20 mouse cellular contexts compared by ENCODE assay signal in genomic region chr11:11715963-11716691, GRCm38 (mm10). TPM values are rescaled to one million over a fixed set of nuclear protein-coding genes. Genes with fewer than 3 reads are reported as not detected.
A peak's percentile ranks its signal among the peaks of the same experiment; 100 is the strongest.
DNase-seq lines count a peak whose midpoint lies in the region; ATAC-seq and TF ChIP-seq lines count a peak whose summit lies in the region.
"Had no signal": no experiment of that assay in that cellular context is flagged by ENCODE, and none has a peak within 500 bp of the region (broad histone marks: within the 10 kb centered on the region; RNA-seq: fewer than 3 reads in every experiment).

No protein-coding gene starts in this region.

- no peak for ATAC-seq in liver, postnatal 0 days
- ATAC-seq: CD4-positive, CD25-positive, alpha-beta regulatory T cell, adult 4 months; forebrain, embryonic 14.5 days; inflammation-experienced regulatory T-cells, adult 6 months; midbrain, embryonic 15.5 days had no signal

- no peak overlapping the region for H3K9ac ChIP-seq in liver, postnatal 0 days (replicated peaks)
- H3K9ac ChIP-seq: embryonic facial prominence, embryonic 13.5 days; hindbrain, embryonic 12.5 days; midbrain, embryonic 15.5 days had no signal

- no peak overlapping the region for H3K4me2 ChIP-seq in liver, postnatal 0 days (ENCODE audit: low read depth, low read length)
- H3K4me2 ChIP-seq: embryonic facial prominence, embryonic 13.5 days; hindbrain, embryonic 12.5 days; midbrain, embryonic 15.5 days had no signal

- no peaks in the 10 kb centered on the region for H3K4me1 ChIP-seq in testis, adult 2 months (ENCODE audit: control insufficient read depth, insufficient read depth, low read length)
- peaks cover 13% of the 10 kb centered on the region for H3K4me1 ChIP-seq in liver, postnatal 0 days (ENCODE audit: insufficient read depth)
- no peaks in the 10 kb centered on the region for H3K4me1 ChIP-seq in embryonic facial prominence, embryonic 10.5 days
- H3K4me1 ChIP-seq: embryonic facial prominence, embryonic 13.5 days; hindbrain, embryonic 12.5 days; midbrain, embryonic 15.5 days had no signal

- H3K27me3 ChIP-seq in testis, adult 2 months (ENCODE audit: control insufficient read depth, insufficient read depth, low read length): no peaks in the 10 kb centered on the region
- no peaks in the 10 kb centered on the region for H3K27me3 ChIP-seq in liver, postnatal 0 days (ENCODE audit: insufficient read depth, low read length)
- H3K27me3 ChIP-seq in embryonic facial prominence, embryonic 10.5 days (replicated peaks; ENCODE audit: low read depth, poor library complexity, severe bottlenecking): no peaks in the 10 kb centered on the region
- H3K27me3 ChIP-seq: embryonic facial prominence, embryonic 13.5 days; hindbrain, embryonic 12.5 days; midbrain, embryonic 15.5 days had no signal

- H3K27ac ChIP-seq in testis, adult 2 months (ENCODE audit: control insufficient read depth, insufficient read depth, low read depth, low read length): peak overlapping the region; percentile 49
- 0 out of 2 replicates have a peak overlapping the region, but pooled peaks have one; percentile 6 for H3K27ac ChIP-seq in liver, postnatal 0 days (ENCODE audit: low read depth)
- H3K27ac ChIP-seq in embryonic facial prominence, embryonic 10.5 days (replicated peaks): no peak overlapping the region
- H3K27ac ChIP-seq: embryonic facial prominence, embryonic 13.5 days; hindbrain, embryonic 12.5 days; midbrain, embryonic 15.5 days had no signal

- no peak for TF ChIP-seq POLR2A in testis, adult 2 months (IDR thresholded peaks at IDR 0.05; ENCODE audit: control insufficient read depth, low read depth, low read length)

- H3K9me3 ChIP-seq in liver, postnatal 0 days (ENCODE audit: low read length): no peaks in the 10 kb centered on the region
- no peaks in the 10 kb centered on the region for H3K9me3 ChIP-seq in embryonic facial prominence, embryonic 10.5 days
- H3K9me3 ChIP-seq: embryonic facial prominence, embryonic 13.5 days; hindbrain, embryonic 12.5 days; midbrain, embryonic 15.5 days had no signal

- peak; percentile 84 for DNase-seq in heart, adult 11 months
- DNase-seq in heart, postnatal 4 days: no peak
- DNase-seq in testis, postnatal 14 days (ENCODE audit: low spot score): no peak
- no peak for DNase-seq in liver, postnatal 0 days
- DNase-seq in thymus, postnatal 4 days: peak; percentile 53
- DNase-seq in right cerebral cortex, postnatal 4 days: no peak
- no peak for DNase-seq in embryonic facial prominence, embryonic 10.5 days (ENCODE audit: low spot score)
- DNase-seq: cerebellum, adult 9-10 months; gastrocnemius, postnatal 14 days; heart, postnatal 10 days; kidney, adult 8-10 months; kidney, postnatal 25 days; lung, postnatal 10 days had no signal

- WGBS in liver, postnatal 0 days (ENCODE audit: insufficient replicate concordance): 65% methylated on average over 7 of the region's 7 CpGs
- 89% methylated on average over 7 of the region's 7 CpGs for WGBS in embryonic facial prominence, embryonic 10.5 days

- no peak for TF ChIP-seq EP300 in liver, postnatal 0 days (IDR thresholded peaks at IDR 0.05; ENCODE audit: low read depth)

- no peaks in the 10 kb centered on the region for H3K36me3 ChIP-seq in testis, adult 2 months (ENCODE audit: control insufficient read depth, insufficient read depth, low read length)
- peaks cover 23% of the 10 kb centered on the region for H3K36me3 ChIP-seq in liver, postnatal 0 days (replicated peaks; ENCODE audit: insufficient read depth, low read length)
- no peaks in the 10 kb centered on the region for H3K36me3 ChIP-seq in embryonic facial prominence, embryonic 10.5 days (replicated peaks)
- H3K36me3 ChIP-seq: embryonic facial prominence, embryonic 13.5 days; hindbrain, embryonic 12.5 days; midbrain, embryonic 15.5 days had no signal

- TF ChIP-seq CTCF in testis, adult 2 months (IDR thresholded peaks at IDR 0.05; ENCODE audit: control insufficient read depth, insufficient read depth, insufficient replicate concordance, low read depth, low read length): no peak
- TF ChIP-seq CTCF in liver, postnatal 0 days (IDR thresholded peaks at IDR 0.05; ENCODE audit: low read depth): no peak

- H3K4me3 ChIP-seq in testis, adult 2 months (ENCODE audit: control insufficient read depth, low read depth, low read length): no peak overlapping the region
- H3K4me3 ChIP-seq in liver, postnatal 0 days (ENCODE audit: low read depth, low read length): no peak overlapping the region
- no peak overlapping the region for H3K4me3 ChIP-seq in embryonic facial prominence, embryonic 10.5 days
- H3K4me3 ChIP-seq: embryonic facial prominence, embryonic 13.5 days; hindbrain, embryonic 12.5 days; midbrain, embryonic 15.5 days had no signal

RNA-seq across cellular contexts. Expression of gene Ikzf1, which starts 31.3 kb away (rescaled TPM):
- total RNA-seq in heart, postnatal 4 days (2021): 1 to 10 TPM; 1.7 to 1.8 TPM
- 0.48 and 1.7 TPM in 2 replicates for polyA plus RNA-seq in testis, adult 2 months (2012; rRNA removed)
- 11.6 and 12.5 TPM in 2 replicates for polyA plus RNA-seq in liver, postnatal 0 days (2015; fragmentation: Nextera tagmentation; extraction: Ambion mirVana)
- polyA plus RNA-seq in embryonic facial prominence, embryonic 10.5 days (2016; fragmentation: Nextera tagmentation; extraction: Ambion mirVana): 2.2 and 3.1 TPM in 2 replicates

Comparison
In these comparisons a context has a peak if more than half of its experiments do, and no peak if none do; other contexts are left out.
1. DNase-seq: peak in heart, adult 11 months (single experiment) and thymus, postnatal 4 days (single experiment); none in heart, postnatal 4 days (single experiment), testis, postnatal 14 days (single experiment), liver, postnatal 0 days (single experiment), right cerebral cortex, postnatal 4 days (single experiment) and embryonic facial prominence, embryonic 10.5 days (single experiment).